Mouse (Mus musculus): Measurements from ENCODE around the gene Ubac1.

DNA sequence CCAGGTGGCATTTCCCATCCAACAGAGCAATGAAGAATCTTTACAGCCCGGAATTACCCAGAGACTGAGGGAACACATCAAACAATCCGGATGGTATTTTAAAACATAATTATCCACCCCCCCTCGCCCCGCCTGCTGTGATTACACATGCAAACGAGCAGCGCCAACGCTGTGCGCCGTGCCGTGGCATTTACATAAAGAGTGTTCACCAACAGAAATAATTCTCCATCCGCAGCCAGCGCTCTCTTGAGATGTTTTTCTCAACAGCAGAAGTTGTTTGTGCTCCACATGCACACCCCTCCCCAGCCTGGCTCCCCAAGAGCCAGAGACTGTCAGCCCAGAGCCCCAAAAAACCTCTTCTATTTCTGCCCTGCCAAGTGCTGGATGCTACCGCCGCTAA, 45.0 kb upstream of the Ubac1 start:
- TF ChIP-seq EP300 (IDR thresholded peaks at IDR 0.05) (no peak), CTCF (IDR thresholded peaks at IDR 0.05) (no peak)
